Mouse (Mus musculus) spleen, adult 2 months (tissue): ENCODE data around the gene Tmem131.

ENCODE experiments used
- CTCF ChIP-seq: fragments of 200-500 bp; IDR thresholded peaks from 2 replicates; pipeline ENCODE4 v1.5.1; 2011; ENCODE audit warnings: mild to moderate bottlenecking, inconsistent platforms; ENCODE audit not compliant: insufficient read depth, insufficient read length, insufficient replicate concordance; ENCODE audit errors: extremely low read depth
- POLR2A ChIP-seq: fragments of 200-500 bp; IDR thresholded peaks from 2 replicates; pipeline ENCODE4 v1.6.1; 2011; ENCODE audit warnings: low read depth, low read length, inconsistent platforms

DNA sequence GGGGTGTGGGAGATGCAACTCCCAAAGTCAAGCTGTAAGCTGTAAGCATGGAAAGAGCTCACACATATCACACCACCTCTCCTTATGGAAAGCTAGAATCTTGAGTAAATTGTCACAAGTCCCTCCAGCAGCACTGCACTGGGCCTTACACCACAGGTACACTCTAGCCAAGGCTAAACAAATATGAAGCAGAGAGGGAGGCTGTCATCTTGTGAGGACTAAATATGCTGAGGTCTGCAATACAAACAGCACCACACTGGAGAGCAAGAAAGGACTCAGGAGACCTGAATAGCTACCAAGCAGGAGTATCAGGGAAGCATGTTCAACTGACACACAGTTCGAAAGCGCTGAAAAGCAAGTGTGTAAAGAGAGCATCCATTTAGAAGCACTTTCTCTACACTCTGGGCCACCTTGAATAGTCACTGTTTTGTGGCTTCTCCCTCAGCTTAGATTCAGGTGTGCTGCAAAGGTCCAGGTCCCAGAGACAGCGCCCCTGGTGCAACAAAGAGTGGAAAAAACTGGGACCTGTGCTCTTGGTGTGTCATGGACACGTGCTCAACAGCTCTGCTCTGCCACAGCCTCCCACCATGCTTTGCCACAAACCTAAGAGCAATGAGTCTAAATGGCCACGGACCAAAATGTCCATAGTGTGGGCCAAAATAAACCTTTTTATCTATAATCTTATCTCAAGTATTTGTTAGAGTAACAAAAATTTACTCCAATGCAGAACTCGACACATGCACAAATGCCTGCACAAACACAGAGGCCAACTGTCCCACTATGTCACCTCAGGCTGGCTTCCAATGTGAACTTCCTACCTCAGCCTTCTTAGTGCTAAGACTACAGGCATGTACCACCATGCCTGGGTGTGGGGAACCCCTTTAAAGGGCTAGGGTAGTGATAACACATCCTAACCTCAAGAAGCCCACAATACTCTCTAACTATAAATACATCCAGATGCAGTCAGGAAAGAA lies 14.8 kb downstream of the Tmem131 start:
- TF ChIP-seq CTCF (no peak), POLR2A (no peak)
